Mouse (Mus musculus): ENCODE measurements at regions not wholly inside any gene's neighbourhood (a gene's known extent, or its start where the extent isn't known, plus 50 kb on each side); places are given as distances from the start of the nearest gene placed in this dataset.

DNA sequence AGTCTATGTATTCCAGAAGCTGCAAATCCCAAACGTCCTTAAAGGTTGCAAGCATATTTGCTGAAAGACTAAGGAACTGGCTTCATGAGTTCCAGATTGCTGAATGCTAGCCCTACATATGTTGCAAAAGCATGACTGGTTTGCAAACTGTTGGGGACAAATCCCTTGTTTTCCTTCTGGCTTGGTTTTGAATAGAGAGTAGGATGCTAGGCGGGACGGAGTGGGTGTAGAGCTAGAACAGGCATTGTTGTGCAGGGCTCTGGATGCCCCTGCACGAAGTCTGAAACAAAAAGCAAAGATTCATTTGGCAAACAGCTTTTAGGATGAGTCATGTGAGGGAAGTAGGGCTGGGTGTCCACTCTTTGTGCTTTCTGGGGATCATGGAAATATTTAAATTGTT is 500.9 kb upstream of the Cnksr2 start:
- TF ChIP-seq CTCF (IDR thresholded peaks at IDR 0.05; ENCODE audit: low read depth) (no peak), EP300 (IDR thresholded peaks at IDR 0.05; ENCODE audit: low read depth) (no peak)

All from heart, postnatal 0 days (tissue).